Mouse (Mus musculus) cerebellum, adult 9-11 months (tissue): Measurements from ENCODE around the gene Hepacam.
A peak's percentile ranks its signal among the peaks of the same experiment; 100 is the strongest.

Source experiments
- DNase-seq: peaks from one replicate; pipeline ENCODE4 v3.0.0; 2022

Hepacam gene

DNA sequence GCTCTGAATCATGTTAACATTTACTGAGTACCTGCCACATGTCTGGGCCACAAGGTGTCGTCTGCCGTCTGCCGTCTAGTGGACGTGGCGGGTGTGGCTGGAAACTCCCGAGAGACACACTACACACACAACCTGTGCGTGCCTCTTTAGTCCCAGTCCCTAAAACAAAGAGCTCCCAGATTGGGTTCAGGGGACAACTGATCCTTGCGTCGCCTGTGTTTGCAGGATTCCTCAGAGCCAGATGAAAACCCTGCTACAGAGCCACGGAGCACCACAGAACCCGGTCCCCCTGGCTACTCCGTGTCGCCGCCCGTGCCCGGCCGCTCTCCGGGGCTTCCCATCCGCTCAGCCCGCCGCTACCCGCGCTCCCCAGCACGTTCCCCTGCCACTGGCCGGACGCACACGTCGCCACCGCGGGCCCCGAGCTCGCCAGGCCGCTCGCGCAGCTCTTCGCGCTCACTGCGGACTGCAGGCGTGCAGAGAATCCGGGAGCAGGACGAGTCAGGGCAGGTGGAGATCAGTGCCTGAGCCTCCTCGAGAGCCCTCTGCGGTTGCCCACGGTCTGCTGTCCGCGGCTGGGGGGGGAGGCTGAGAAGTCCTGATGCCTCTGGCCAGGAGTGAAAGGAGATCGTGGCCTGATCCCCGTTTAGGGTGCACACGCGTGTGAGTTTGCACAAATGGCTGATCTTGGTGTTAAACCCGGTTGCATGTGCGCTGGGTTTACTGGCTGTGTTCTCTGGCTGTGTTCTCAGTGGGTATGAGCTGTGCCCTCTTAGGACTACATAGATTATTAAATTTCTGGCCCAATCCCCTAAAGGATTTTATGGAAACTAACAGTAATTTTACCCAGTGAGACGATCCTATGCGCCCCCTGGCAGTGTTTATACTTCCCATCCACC, 17.4 kb downstream of the Hepacam start:
- DNase-seq: no peak

DNA sequence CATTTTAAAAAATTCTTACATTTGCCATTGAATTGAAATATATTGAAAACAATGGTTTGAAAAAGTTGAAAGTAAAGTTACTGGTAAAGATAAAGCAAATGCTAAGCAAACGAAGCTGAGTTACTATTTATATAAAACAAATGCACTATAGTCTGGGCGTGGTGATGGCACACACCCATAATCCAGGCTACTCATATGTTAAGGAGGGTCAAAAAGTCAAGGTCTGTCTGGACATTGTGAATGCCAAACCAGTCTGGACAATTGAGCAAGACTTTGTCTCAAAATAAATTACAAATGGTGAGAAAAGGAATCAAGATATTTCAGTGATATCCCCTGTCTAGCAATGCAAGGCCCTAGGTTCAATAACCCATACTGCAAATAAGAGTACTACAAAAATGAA, 23.7 kb downstream of the Hepacam start:
- no peak for DNase-seq

DNA sequence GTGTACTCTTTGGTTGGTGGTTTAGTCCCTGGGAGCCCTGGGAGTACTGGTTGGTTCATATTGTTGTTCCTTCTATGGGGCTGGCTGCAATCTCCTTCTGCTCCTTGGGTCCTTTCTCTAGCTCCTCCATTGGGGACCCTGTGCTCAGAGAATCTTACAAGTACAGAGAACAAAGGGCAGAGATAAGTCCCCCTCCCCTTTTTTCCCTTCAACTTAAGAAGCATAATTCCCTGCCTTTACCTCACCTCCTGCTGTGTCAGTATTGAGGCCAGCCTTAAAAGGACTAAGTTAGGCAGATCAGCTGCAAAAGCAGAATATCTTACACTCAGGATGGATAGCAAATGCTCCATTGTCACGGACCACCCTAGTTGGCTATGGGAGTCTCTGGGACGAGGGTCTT, 24.9 kb downstream of the Hepacam start:
- no peak for DNase-seq

DNA sequence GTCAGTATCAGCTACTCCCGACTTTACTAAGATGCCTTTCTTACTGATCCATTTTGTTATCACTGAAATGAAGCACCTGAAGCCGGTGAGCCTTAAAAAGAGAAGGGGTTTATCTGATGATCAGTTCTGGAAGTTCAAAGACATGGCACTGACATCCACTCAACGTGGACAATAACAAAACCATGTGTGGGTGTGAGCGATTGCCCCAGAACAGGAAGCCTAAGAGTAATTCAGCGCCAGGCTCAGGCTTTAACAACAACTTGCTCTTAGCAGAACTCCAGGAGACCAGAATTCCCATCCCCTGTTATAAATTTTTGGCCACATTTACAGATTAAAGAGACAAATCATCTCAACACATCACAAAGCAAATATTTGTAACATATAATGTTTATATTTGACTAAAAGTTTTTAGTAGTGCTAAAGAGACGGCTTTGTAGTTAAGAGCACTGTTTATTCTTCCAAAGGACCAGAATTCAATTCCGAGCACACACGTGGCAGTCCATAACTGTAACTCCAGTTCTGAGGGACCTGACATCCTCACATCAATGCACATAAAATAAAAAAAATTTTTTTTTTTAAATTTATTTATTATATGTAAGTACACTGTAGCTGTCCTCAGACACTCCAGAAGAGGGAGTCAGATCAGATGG, 26.5 kb downstream of the Hepacam start:
- no peak for DNase-seq

DNA sequence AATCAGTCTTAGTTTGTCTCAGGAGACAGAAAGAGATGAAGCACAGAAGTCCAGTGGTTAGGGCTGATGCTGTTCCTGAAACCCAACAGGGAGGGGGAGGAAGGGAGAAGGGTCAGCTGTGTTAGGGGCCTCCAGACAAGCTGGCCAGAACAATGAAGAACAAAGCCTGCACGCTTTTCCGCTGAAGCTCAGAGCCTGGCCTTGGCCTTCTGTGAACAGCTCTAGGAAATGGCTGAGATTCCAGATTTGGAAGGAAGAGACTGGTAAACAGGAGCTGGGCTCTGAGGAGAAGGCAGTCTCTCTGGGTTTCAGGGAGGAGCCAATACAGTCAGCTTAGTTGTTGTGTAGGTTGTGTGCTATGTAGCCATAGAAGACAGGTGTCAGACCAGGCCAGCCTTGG, 33.4 kb downstream of the Hepacam start:
- no peak for DNase-seq

DNA sequence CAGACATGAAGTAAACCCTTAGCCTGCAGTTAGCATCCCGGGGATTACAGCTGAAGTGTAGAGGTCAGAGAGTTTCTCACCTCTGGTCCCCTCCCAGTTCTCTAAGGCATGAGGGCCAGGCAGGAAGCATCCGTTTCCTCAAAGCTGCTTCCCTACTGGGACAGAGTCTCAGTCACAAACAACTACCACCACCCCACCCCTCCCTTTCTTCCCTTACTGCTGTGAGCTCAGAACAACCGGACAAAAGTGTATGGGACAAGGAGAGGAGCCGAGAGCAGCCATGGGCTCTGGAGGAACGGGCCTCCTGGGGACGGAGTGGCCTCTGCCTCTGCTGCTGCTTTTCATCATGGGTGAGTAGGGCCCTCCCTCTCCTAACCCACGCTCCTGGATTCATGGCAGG, 34.7 kb downstream of the Hepacam start, which contains the start of gene Robo4:
Robo4 (plus strand) TSS at position 96 of the 400 bp plus-strand sequence.
- no peak for DNase-seq

DNA sequence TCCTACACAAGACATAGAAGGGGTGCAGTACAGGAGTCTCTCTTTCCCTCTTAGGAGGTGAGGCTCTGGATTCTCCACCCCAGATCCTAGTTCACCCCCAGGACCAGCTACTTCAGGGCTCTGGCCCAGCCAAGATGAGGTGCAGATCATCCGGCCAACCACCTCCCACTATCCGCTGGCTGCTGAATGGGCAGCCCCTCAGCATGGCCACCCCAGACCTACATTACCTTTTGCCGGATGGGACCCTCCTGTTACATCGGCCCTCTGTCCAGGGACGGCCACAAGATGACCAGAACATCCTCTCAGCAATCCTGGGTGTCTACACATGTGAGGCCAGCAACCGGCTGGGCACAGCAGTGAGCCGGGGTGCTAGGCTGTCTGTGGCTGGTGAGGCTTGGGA, 35.4 kb downstream of the Hepacam start:
- no peak for DNase-seq

DNA sequence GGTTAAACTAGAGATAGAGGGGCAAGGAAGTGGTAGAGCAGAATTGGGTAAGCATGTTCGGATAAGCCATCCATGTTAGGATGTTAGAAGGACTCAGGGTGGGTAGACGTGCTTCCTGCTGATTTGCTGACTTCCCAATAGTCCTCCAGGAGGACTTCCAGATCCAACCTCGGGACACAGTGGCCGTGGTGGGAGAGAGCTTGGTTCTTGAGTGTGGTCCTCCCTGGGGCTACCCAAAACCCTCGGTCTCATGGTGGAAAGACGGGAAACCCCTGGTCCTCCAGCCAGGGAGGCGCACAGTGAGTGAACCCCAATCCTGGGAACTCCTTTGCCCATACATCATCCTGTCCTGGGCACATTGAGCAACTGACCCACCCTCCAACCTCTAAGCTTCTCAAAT, 35.9 kb downstream of the Hepacam start:
- DNase-seq: no peak

DNA sequence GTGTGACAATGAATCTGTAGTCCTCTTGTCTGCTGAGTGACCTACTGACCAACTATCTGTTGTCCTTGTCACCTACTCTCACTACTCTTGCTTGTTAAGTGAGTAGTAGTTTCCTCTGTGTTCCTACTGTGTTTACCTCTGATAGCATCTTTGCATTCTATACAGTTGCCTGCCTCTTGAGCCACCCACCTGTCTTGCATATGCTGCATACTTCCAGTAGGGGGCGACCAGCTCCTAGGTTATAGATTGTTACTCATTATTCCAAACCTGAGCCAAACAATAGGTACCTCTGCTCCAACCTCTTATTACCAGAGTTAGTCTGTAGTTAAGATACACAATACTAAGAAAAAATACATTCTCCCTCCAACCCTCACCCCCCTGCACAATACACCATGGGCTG, 39.2 kb downstream of the Hepacam start:
- DNase-seq: no peak

DNA sequence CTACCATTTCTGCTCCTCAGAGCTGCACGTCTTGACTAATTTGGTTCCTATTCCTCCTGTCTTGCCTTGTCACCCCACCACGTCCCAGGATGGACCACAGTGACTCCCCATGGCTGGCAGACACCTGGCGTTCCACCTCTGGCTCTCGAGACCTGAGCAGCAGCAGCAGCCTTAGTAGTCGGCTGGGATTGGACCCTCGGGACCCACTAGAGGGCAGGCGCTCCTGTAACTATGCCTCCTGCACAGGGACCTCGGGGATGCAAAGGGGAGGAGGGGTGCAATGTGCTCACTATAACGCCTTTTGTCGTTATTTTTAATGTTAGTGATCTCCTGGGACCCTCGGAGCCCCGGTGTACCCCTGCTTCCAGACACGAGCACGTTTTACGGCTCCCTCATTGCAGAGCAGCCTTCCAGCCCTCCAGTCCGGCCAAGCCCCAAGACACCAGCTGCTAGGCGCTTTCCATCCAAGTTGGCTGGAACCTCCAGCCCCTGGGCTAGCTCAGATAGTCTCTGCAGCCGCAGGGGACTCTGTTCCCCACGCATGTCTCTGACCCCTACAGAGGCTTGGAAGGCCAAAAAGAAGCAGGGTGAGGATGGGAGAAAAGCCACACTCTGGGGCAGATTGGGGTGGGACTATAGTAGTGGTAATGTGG, 40.8 kb downstream of the Hepacam start:
- DNase-seq: no peak

DNA sequence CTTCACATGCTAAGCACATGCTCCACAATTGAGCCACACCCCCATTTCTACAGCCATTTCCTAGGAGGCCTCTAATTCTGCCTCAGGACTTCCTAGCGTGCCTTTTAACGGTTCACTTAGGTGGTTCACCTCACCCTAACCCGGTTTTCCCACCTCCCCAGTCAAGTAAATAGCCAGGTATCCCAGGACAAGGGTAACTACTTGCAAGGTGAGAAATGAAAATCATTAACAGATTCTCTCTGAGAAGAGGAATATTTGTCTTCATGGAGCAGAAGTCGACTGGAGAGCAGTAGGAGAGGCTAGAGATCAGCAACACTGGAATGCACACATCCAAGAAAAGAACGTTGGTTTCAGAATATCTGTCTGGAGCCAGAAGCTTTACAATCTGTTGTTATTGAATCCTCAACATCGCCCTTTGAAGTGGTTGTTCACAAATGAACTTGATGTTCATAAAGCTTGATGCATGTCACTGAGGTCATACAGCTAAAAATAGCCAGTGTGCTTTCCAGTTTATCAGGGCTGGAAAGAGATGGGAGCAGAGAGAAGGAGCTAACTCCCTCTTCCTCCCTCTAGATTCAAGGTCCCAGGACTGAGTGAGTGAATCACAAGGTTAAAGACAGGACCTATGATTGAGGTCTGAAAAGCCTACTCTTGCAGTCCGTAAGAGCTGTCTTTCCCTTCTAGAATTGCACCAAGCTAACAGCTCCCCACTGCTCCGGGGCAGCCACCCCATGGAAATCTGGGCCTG, 42.7 kb downstream of the Hepacam start:
- no peak for DNase-seq

DNA sequence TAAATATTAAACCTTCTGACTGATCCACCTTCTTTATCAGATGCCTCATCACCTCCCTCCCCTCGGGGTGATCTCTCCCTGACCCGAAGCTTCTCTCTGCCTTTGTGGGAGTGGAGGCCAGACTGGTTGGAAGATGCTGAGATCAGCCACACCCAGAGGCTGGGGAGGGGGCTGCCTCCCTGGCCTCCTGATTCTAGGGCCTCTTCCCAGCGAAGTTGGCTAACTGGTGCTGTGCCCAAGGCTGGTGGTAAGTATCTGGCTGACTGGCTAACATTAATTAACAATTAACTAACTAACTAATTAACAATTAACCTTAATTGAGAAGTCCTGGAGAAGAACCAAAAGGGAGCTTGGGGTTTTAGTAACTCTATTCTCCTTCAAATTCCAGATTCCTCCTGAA, 45.8 kb downstream of the Hepacam start:
- no peak for DNase-seq

DNA sequence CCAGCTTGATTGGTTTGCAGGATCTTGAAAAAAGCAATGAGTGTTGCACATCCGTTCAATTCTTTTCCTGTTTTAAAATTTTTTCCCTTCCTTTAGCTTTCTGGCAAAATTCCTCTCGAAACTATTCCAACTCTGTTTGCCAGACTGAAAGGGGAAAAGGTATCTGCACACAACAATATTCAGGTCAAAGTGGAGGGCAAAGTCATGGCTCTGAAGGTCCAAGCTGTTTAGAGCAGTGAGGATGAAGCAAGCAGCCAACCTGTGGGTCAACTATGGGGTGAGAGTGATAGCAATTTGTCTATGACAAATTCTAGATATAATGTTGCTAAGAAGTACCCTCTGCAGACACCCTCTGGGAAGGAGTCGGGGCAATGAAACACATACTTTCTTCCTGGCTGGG, 47.5 kb downstream of the Hepacam start:
- no peak for DNase-seq

DNA sequence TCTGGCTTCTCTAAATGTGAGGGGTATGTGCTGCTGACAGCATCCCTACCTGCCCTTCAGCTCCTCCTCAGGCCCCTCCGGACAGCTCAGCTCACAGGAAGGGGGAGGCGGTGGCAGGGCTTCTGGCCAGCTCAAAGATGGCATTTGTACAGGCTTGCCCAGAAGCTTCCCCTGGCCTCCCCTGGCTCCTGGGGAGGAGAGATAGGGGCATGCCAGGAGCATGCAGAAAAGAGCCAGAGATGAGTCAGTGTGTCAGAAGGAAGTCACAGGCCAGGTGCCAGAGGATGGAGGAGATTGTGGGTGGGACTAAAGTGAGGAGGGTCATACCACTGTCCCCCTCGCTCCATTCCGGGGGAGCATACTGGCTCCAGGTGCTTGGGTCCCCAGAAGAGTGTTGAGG, 51.6 kb downstream of the Hepacam start:
- peak; percentile 21 for DNase-seq

DNA sequence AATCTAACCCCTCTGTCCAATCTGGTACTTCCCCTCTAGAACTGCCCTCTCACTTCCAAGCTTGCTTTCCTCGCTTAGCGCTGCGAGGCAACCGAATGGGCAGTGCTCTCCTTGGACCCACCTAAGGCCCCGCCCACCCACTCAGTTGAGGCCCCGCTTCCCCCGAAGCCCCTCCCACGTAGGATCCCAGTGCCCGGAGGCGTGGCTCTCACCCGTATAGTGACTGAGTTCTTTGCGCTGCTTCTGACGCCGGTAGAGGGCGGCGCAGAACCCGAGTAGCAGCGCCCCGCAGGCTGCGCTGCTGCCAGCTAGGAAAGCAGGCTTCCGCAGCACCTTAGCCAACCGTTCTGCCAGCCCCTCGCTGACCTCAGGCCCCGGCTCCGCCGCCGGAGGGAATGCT, 53.5 kb downstream of the Hepacam start:
- peak; percentile 58 for DNase-seq

DNA sequence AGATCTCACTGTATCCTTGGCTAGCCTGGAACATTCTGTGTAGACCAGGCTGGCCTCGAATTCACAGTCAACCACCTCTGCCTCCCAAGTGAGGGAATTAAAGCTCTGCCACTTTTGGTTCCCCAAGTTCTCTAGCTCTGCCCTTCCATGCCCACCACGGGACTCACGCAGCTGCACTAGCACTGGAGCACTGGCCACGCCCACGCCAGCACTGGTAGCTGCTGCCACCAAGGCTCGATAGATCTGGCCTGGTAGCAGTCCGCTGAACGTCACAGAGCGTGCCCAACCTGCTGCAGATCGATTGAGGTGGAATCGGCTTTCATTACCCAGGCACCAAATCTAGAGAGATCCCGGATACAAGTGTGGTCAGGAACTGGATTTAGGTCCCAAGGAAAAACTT, 54.1 kb downstream of the Hepacam start:
- DNase-seq: no peak

DNA sequence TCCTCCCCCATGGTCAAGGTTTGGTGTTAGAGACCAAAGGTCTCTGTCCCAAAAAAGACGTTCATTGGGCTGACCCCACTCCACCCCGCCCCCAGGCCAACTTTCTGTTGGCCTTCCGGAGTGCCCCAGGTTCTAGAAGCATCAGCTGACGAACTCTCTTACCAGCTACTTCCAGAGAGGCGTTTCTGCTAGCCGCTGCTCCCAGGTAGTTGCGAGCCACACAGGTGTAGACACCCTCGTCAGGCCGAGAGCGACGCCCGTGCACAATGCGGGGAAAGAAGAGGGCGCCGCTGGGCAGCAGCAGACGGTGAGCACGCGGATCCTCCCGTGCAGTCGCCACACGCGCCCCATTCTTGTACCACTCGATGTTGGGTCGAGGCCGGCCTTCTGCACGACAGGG, 62.2 kb downstream of the Hepacam start:
- no peak for DNase-seq

DNA sequence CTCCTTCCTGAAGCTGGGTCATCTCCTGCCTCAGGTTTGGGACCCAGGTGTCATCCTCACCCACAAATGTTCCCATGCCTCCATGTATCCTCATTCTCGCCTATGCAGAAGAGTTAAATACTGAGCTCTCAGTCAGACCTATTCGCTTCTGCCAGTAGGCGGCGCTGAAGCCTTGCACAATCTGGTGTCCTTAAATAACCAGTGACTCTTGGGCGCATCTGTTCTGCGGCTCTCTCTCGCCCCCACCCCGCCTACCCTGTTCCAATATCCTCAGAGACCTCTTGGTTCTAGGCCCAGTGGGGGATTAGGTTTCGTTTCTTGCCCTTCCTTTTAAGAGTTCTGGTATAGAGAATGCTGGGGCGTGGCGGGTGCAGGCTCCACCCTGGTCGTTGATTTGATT, 63.4 kb downstream of the Hepacam start:
- peak; percentile 74 for DNase-seq

DNA sequence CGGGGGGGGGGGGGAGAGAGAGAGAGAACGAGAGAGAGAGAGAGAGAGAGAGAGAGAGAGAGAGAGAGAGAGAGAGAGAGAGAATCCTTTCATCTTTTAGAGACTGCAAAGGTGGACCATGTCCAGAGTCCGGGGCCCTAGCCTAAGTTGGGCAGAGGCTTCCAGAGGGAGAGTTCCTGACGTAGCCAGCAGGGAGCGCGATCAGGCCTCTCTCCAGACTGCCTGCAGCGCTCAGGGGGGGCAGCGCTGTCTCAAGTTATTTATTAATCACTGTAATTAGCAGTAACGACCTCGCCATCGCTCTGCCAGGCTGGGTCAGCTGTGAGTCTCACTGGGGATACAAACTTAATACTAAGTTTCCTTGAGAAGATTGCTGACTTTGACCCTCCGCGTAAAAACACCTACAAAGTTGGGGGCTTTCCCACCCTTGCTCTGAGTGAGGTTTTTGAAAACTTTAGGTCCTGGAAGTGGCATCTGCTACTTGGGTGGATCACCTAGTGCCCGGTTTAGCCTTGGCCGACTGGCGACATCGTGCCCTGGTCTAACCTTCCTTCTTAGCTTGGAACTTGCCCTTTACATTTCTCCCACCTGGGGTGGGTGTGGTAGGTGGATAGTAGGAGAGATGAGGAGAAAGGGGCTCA, 65.0 kb downstream of the Hepacam start:
- DNase-seq: no peak

DNA sequence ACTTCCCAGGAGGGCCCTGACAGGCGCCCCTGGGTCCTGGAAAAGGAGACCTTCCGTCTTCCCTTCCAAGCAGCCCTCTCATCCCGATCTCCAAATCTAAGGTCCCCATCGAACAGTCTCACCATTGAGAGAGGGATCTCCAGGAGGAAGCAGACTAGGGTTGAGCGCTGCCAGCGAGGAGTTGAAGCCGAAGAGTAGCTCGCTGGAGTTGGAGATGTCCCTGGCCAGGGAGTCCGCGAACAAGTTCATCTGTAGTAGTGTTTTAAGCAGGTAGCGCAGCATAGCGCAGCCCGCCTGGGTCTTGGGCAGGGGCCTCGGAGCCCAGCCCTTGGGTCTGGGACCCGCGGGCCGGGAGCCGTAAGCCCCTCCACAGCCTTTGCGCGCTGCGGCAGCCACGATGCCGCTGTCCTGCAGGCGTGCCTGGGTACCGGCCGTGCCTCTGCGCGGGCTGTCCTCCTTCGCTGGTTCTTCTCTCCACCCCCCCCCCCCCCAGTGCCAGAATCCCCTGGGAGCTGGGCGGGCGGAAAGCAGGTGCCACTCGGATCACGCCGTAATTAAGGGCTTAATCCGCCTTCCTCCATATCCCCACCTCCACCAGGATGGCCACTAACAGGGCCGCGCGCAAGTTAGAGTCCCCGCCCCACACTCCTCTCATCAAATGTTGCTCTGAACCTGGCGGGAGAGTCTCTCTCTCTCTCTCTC, 65.7 kb downstream of the Hepacam start, which contains the start of gene Robo3:
Robo3 (minus strand) TSS at position 527 of the 702 bp plus-strand sequence.
- DNase-seq: no peak

DNA sequence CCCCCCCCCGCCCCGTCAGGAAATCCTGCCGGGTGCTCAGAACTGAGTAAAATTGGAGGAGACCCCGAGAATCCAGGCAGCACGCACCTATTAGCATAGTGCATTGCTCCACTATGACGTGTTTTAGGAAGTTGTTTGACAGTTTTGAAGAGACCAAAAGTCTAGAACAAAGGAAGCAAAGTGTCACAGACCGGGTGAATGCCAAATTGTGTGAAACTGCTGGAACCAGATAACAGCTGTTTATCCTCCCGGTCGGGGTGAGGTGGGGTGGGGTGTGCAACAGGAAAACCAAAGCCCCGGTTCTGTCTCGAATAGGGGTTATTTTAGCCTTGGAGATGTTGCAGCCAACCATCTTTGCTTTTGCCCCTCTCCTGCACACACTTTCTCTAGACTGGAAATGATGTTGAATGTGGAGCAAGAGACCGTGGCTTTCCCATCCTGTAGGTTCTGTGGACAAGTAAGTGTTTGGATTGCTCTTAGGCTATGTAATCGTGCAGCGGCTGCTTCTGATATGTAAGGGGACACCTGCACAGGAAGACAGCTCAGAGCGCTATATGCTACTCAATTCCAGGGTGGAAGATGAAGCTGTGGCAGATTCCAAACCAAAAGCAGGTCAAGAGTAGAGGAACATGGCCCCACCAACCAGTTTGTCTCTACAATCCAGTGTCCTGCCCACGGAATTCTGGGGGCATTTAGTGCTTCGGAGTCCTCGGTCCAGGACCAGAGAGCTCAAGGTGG, 66.8 kb downstream of the Hepacam start:
- DNase-seq: no peak
